Mouse (Mus musculus): ENCODE data around the gene Kansl1. TPM values are rescaled to one million over a fixed set of nuclear protein-coding genes. Genes with fewer than 3 reads are reported as not detected.

Kansl1 gene
- polyA plus RNA-seq, 1 experiment = 81.7 TPM

- 0 out of 2 replicates have a peak, but pooled peaks cover 2% of the 10 kb centered on the region for H3K9me3 ChIP-seq (replicated peaks; ENCODE audit: control insufficient read depth, insufficient read depth, low read length, poor library complexity, severe bottlenecking)
- H3K27ac ChIP-seq (ENCODE audit: insufficient read depth, low read length) = peak overlapping the region; percentile 97
- no peaks in the 10 kb centered on the region for H3K27me3 ChIP-seq (ENCODE audit: control insufficient read depth, insufficient read depth, low read length, poor library complexity, severe bottlenecking)
- peaks cover 16% of the 10 kb centered on the region for H3K4me1 ChIP-seq (ENCODE audit: control insufficient read depth, insufficient read depth, low read length)
- no peak for TF ChIP-seq POLR2A (IDR thresholded peaks at IDR 0.05; ENCODE audit: insufficient read depth, low read length)
- no peak for TF ChIP-seq EP300 (IDR thresholded peaks at IDR 0.05; ENCODE audit: insufficient read depth, low read depth, low read length)
- no peak for TF ChIP-seq CTCF (IDR thresholded peaks at IDR 0.05; ENCODE audit: low read depth, low read length)
- no peaks in the 10 kb centered on the region for H3K36me3 ChIP-seq (ENCODE audit: control insufficient read depth, insufficient read depth, low read length, poor library complexity, severe bottlenecking)
- H3K4me3 ChIP-seq (ENCODE audit: low read depth, low read length) = peak overlapping the region; percentile 34
- H3K9ac ChIP-seq (ENCODE audit: low read depth, poor library complexity, severe bottlenecking) = peak overlapping the region; percentile 24
Observed at GRCm38 (mm10) chr11:104288835-104289198, 179.8 kb downstream of the Kansl1 start.

- peak overlapping the region; percentile 22; the same call in 1 of the 2 replicates for H3K4me3 ChIP-seq (ENCODE audit: low read depth, low read length)
- no peaks in the 10 kb centered on the region for H3K27me3 ChIP-seq (ENCODE audit: control insufficient read depth, insufficient read depth, low read length, poor library complexity, severe bottlenecking)
- H3K9ac ChIP-seq (ENCODE audit: low read depth, poor library complexity, severe bottlenecking) = no peak overlapping the region
- peaks cover 5% of the 10 kb centered on the region for H3K4me1 ChIP-seq (ENCODE audit: control insufficient read depth, insufficient read depth, low read length)
- TF ChIP-seq CTCF (IDR thresholded peaks at IDR 0.05; ENCODE audit: low read depth, low read length) (no peak), POLR2A (IDR thresholded peaks at IDR 0.05; ENCODE audit: insufficient read depth, low read length) (no peak), EP300 (IDR thresholded peaks at IDR 0.05; ENCODE audit: insufficient read depth, low read depth, low read length) (no peak)
- no peaks in the 10 kb centered on the region for H3K36me3 ChIP-seq (ENCODE audit: control insufficient read depth, insufficient read depth, low read length, poor library complexity, severe bottlenecking)
- 0 out of 2 replicates have a peak, but pooled peaks cover 2% of the 10 kb centered on the region for H3K9me3 ChIP-seq (replicated peaks; ENCODE audit: control insufficient read depth, insufficient read depth, low read length, poor library complexity, severe bottlenecking)
- H3K27ac ChIP-seq (ENCODE audit: insufficient read depth, low read length) = peak overlapping the region; percentile 37; the same call in 1 of the 2 replicates
Observed at GRCm38 (mm10) chr11:104287113-104287512, 181.5 kb downstream of the Kansl1 start.

Other genes with a start within 250 kb of the Kansl1 start
- gene Mapt, start 237.5 kb downstream of the Kansl1 start, polyA plus RNA-seq (2011; ENCODE audit: insufficient read depth, insufficient read length, low read depth, missing spikeins) = 13.6 and 15.0 TPM in 2 replicates
- 92.9 and 95.2 TPM in 2 replicates for gene Cdc27, start 81.8 kb upstream of the Kansl1 start, polyA plus RNA-seq (2011; ENCODE audit: insufficient read depth, insufficient read length, low read depth, missing spikeins)
- gene Myl4, start 81.8 kb upstream of the Kansl1 start, polyA plus RNA-seq (2011; ENCODE audit: insufficient read depth, insufficient read length, low read depth, missing spikeins) = 3.8 and 4.3 TPM in 2 replicates
- 5.1 and 5.8 TPM in 2 replicates for gene Itgb3, start 139.1 kb upstream of the Kansl1 start, polyA plus RNA-seq (2011; ENCODE audit: insufficient read depth, insufficient read length, low read depth, missing spikeins)
- 0.07 TPM in 1 of 2 replicates, not detected in the other for gene Gm11639, start 216.8 kb upstream of the Kansl1 start, polyA plus RNA-seq (2011; ENCODE audit: insufficient read depth, insufficient read length, low read depth, missing spikeins)

Data from ES-Bruce4 (cell line).